Mouse (Mus musculus) ovary, adult 2 months (tissue): ENCODE measurements around the gene Iscu. TPM values are rescaled to one million over a fixed set of nuclear protein-coding genes. Genes with fewer than 3 reads are reported as not detected.

Source experiments
- polyA plus RNA-seq: library from polyadenylated mRNA; depleted of rRNA; stranded (reverse); fragments of >200 nt; gene quantifications from 2 replicates; pipeline ENCODE4 v1.2.3, GENCODE M21; 2012; rRNA removed

Iscu gene
- polyA plus RNA-seq = 142 and 156 TPM in 2 replicates

GRCm38 (mm10) chr5:113772450-113772895 is at the start of gene Iscu, which contains the start of gene Sart3:
Gene Iscu (plus strand): TSS chr5:113772748.
Gene Sart3 (minus strand): TSS chr5:113772510.

GRCm38 (mm10) chr5:113724446-113724845 is 48.1 kb upstream of the Iscu start, which contains the start of gene 1700069L16Rik:
Gene 1700069L16Rik (minus strand): TSS chr5:113724772.

GRCm38 (mm10) chr5:113735345-113736112 is 37.0 kb upstream of the Iscu start, which contains the start of gene Ficd:
Gene Ficd (plus strand): TSS chr5:113735803.

GRCm38 (mm10) chr5:113800280-113800679 is 27.7 kb downstream of the Iscu start, which contains the start of gene Tmem119:
Gene Tmem119 (minus strand): TSS chr5:113800516.

Other genes with a start within 250 kb of the Iscu start
- 58.3 and 69.4 TPM in 2 replicates for gene Cmklr1, start 122.3 kb upstream of the Iscu start, polyA plus RNA-seq
- not detected in 2 replicates for gene 1700069L16Rik, start 48.0 kb upstream of the Iscu start, polyA plus RNA-seq
- gene Ficd, start 36.9 kb upstream of the Iscu start, polyA plus RNA-seq = 8.4 and 9.3 TPM in 2 replicates
- 28.6 and 31.6 TPM in 2 replicates for gene Sart3, start 238 bp upstream of the Iscu start, polyA plus RNA-seq
- gene Tmem119, start 27.8 kb downstream of the Iscu start, polyA plus RNA-seq = 40.9 and 48.6 TPM in 2 replicates
- 25.6 and 26.6 TPM in 2 replicates for gene Selplg, start 59.9 kb downstream of the Iscu start, polyA plus RNA-seq
- 76.6 and 79.5 TPM in 2 replicates for gene Coro1c, start 136.0 kb downstream of the Iscu start, polyA plus RNA-seq
- 16.7 and 18.8 TPM in 2 replicates for gene Ssh1, start 221.1 kb downstream of the Iscu start, polyA plus RNA-seq
- gene Dao, start 231.0 kb downstream of the Iscu start, polyA plus RNA-seq = 0.90 and 1.00 TPM in 2 replicates